Mouse (Mus musculus) megakaryocyte-erythroid progenitor cell, adult 5-6 weeks (primary cell): Measurements from ENCODE around the gene Hook2. TPM values are rescaled to one million over a fixed set of nuclear protein-coding genes. Genes with fewer than 3 reads are reported as not detected.

Source experiments
- ATAC-seq: replicated peaks from 2 replicates; pipeline ENCODE4 v1.8.0; 2016; ENCODE audit warnings: mild to moderate bottlenecking, inconsistent platforms; ENCODE audit not compliant: severe bottlenecking, poor library complexity, low FRiP score, low TSS enrichment
- total RNA-seq, 2 experiments: library from RNA; stranded (forward) in 1 of 2; stranded (reverse) in 1 of 2; fragments of 200-1000, 215-1000 nt in 1 of 2; fragments of >200 nt in 1 of 2; fragmentation: Nextera tagmentation in 1 of 2; gene quantifications; 2 replicates each; pipeline ENCODE4 v1.2.3; 2014 to 2017

The Hook2 gene
- total RNA-seq, 2 experiments from 2014 or later = 7.7 to 11.0 TPM

- ATAC-seq = no peak
These were observed 20.1 kb upstream of the Hook2 start for GRCm38 (mm10) chr8:84970135-84970790.

DNA sequence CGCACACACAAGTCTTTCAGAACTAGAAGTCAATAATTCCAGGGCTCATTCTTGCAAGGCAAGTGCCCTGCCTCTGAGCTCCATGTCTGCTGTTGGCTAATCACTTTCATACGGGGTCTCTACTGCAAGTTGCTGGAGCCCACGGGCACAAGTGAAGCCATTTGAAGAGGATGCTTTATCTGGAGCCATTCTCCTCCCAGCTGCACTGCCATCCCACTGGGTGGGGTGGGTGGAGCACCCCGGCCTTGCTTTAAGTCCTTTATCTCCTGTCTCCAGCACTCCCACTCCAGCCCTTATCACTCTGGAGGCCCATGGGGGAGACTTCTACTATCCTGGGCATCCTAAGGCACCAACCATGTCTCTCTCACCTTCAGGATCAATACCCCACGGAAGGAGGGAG lies 19.5 kb upstream of the Hook2 start:
- peak; percentile 64 for ATAC-seq

GRCm38 (mm10) chr8:84973079-84973478 lies 17.3 kb upstream of the Hook2 start:
- no peak for ATAC-seq

DNA sequence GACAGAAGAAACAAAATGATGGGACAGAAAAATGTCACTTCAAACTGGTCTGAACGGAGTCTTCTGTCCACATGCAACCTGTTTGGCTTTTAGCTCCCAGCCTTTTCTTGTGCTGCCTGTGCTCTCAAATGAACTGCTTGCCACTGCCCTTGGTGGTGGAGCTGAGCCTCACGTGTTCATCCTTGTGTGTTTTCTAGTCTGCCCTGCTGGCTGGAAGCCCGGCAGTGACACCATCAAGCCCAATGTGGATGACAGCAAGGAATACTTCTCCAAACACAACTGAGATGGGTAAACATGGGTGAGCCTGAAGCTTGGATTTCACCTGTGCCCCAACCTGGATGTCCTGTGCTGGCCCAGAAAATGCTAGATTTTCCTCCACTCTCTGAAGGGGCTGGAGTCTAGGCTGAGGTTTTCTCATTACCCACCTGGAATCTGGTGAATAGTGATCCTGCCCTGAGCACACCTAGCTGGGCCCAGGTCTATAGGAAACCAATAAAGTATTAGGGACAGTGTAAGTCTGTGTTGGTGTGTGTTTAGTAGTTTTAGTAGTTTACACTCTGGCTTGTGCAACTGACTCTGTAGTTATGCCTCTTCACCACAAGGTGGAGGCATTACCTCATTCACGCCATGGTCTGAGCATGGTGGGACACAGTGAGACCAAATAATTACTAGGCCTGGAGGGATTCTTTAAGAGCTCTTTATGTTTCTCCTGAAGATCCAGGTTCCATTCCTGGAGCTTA lies 16.4 kb upstream of the Hook2 start:
- no peak for ATAC-seq

DNA sequence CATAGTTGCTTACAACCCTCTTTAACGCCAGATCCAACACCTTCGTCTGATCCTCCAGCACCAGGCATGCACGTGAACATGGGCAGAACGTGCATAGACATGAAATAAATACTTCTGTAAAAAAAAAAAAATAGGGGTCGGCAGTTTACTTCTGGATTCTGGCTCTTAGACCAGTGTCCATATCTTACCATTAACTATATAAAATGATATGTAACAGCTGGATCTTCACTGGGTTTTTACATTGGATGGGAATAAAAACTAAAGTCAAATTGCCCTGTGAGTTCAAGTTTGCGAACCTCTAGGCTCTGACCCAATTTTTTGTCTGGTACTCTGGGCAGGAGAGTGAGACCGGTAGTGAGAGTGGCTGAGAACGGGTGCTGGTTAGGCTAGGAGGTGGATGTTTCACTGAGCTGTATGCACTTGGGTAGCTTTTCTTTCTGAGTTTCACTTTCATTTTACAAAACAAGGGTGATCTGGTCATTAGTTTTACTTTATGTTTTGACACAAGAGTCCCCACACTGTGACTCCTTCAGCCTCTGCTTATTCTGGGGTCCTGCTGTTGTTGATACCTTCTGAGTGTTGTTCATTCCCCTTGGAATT lies 15.8 kb upstream of the Hook2 start:
- no peak for ATAC-seq

- ATAC-seq = no peak
These were observed 15.0 kb upstream of the Hook2 start for GRCm38 (mm10) chr8:84975434-84975833.

DNA sequence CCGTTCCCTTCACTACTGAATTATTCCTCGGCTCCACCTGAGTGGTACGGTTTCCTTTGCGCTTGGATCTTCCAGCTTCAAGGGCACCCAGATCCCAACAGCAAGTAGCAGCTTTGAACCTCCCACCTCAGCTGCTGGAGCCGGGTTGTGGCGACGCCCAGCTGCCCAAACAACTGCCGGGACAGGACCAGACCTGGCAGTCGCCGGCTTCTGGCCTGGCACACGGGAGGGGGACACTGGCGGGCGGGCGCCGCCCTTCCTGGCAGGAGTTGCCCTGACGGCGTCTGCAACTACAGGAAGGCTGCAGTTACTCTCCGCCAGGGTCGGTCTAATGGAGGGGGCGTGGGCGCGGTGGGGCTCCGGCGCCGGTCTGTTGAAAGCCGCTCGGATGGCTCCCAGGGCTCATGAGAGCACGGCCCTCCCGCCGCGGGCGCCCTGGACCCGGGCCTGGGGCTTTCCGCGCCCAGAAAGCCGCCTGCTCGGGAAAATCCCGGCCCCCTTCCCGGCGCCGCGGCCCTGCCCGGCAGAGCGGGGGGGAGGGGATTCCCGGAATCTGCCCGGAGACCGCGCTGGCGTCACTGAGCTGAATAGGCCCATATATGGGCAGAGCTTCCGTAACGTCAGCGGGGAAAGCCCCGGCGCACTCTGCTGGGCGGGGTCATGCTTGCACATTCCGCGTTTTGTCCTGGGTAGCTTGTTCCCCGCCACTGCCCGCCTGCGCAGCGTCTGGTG lies 14.2 kb upstream of the Hook2 start:
- peak; percentile 67 for ATAC-seq

DNA sequence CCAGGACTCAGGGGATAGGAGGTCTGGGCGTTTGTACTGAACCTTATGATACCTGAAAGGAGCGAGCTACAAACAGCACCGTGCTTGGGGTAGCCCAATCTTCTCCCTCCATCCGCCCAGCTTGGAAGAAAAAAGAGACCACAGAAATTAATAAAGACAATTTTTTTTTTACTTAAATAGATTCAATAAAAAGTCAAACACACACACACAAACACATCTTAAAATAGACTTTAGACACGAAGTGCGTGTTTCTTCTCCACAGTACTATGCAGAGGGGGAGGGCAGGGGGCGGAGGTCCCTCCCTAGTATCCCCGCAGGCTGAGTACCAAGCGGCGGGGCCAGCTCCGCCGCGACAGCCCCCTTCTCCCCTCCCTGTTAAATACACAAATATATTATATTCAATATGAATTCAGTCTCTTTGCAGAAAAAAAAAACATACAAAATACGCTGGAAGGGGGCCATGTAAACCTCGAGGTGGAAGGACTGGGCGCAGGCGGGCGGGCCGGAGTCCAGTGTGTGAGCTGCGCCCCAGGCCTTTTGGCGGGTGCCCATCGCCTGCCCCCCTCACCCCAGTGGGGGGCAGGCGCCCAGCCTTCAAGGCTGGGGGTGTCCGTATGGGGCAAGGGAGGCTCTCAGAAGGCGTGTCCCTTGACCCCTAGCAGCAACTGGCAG lies 13.5 kb upstream of the Hook2 start:
- ATAC-seq = no peak

DNA sequence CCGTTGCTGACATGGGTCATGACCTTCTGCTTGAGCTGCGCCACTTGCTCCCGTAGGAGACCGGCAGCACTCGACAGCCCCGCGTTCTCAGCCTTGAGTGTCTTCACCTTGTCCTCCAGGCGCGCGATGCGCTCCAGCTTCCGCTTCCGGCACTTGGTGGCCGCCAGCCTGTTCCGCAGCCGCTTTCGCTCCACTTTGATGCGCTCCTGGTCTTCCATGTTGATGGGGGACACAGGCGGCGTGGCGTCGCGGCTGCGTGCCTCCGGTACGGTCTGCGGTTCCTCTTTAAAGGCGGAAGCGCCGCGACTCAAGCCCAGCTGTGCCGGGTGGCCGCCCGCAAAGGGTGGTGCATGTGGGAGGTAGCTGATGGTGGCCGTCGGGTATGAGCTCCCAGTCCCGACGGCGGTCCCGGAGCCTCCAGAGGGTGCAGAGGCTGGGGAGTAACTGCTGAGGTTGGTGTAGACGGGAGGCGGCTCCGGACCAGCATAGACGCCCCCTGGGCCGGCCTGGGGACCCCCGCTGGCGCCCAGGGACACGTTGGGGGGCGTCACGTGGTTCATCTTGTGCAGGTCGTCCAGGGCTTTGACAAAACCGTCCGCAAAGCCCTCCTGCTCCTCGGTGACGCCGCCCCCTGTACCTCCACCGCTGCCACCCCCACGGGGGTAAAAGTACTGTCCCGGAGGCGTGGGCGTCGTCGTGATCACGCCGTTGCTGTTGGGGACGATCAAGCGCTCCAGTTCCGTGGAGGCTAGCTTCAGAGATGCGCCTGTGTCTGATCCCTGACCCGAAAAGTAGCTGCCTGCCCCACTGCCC lies 12.8 kb upstream of the Hook2 start:
- ATAC-seq = 0 out of 2 replicates have a peak, but pooled peaks have one; percentile 3

GRCm38 (mm10) chr8:84978248-84978940 lies 12.0 kb upstream of the Hook2 start, which contains the start of gene Junb:
TSS of gene Junb (minus strand) at chr8:84978718.
- ATAC-seq = peak; percentile 20

GRCm38 (mm10) chr8:84979599-84980421 lies 10.6 kb upstream of the Hook2 start:
- ATAC-seq = peak; percentile 27

DNA sequence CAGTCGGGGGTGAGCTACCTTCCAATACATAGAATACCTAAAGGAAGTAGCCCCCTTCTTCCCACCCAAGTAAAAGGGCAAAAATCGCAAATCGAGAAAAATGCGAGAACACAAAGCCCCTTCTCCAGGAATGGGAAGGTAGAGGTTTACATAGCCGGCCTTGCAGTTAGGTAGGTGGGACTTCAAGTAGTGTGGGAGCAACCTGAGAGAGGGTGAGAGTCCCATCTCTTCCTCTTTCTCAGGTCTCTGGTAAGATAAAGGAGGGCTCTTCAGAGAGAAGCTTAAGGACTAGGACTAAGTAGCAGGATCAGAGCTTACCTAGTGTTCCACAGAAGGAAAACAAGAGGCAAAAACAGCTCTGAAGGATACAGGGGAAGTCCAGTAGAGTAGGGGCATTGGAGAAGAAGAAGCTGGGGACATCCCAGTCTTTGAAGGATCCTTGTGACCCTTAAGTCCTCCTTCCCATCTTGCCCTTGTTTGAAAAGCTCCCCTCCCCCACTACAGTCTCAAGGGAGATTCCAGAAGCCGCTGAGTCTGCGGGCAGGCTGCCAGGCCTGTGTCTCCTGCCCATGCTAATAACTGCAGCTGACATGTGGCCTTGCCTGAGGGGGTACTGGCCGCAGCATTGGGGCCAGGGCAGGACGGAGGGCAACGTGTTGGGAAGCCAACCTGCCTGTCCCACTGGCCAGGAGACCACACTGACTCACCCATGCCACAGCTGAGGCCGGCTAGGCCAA lies 9.6 kb upstream of the Hook2 start:
- no peak for ATAC-seq

- no peak for ATAC-seq
These were observed 8.5 kb upstream of the Hook2 start for GRCm38 (mm10) chr8:84981644-84982498.

DNA sequence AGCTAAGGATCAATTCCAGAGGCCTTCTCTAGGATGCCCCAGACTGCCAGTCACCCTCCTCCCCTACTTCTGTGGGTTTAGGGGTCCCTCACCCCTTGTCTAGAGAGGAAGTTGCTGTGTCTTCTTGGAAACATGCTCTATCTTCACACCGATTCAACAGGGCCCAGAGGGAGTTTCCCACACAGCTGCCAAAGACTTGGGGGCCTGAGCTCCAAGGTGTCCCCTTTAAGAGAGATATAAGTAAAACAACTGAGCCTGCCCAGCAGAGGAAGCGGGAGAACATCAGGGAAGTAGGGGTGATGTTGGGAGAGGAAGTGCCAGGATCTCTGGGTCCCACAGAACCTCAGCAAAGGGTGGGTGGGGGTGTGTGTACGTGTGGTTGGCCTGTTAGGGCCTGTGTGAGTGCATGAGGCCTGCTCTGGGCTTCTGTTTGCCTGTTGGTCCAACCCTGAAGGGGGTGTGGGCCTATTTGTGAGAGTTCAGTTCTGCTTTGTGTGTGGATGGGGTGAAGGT lies 7.8 kb upstream of the Hook2 start:
- no peak for ATAC-seq

- ATAC-seq = no peak
These were observed 5.9 kb upstream of the Hook2 start for GRCm38 (mm10) chr8:84984294-84985048.
